Comparison of ENCODE assay signal across 16 mouse cellular contexts in genomic region chr9:26435507-26435906, GRCm38 (mm10).
A peak's percentile ranks its signal among the peaks of the same experiment; 100 is the strongest.
DNase-seq lines count a peak whose midpoint lies in the region; ATAC-seq lines count a peak whose summit lies in the region.
"Had no signal": no experiment of that assay in that cellular context is flagged by ENCODE, and none has a peak within 500 bp of the region (broad histone marks: within the 10 kb centered on the region; RNA-seq: fewer than 3 reads in every experiment).

No protein-coding gene starts in this region.

- H3K9me3 ChIP-seq in midbrain, embryonic 13.5 days: 0 out of 2 replicates have a peak, but pooled peaks cover 4% of the 10 kb centered on the region
- H3K9me3 ChIP-seq in midbrain, embryonic 10.5 days (replicated peaks): no peaks in the 10 kb centered on the region
- H3K9me3 ChIP-seq in forebrain, embryonic 15.5 days: no peaks in the 10 kb centered on the region
- no peaks in the 10 kb centered on the region for H3K9me3 ChIP-seq in neural tube, embryonic 15.5 days (replicated peaks)
- H3K9me3 ChIP-seq: embryonic facial prominence, embryonic 15.5 days; G1E; intestine, embryonic 15.5 days had no signal

- no peak overlapping the region for H3K27ac ChIP-seq in midbrain, embryonic 13.5 days
- H3K27ac ChIP-seq in midbrain, embryonic 10.5 days (replicated peaks): no peak overlapping the region
- no peak overlapping the region for H3K27ac ChIP-seq in forebrain, embryonic 15.5 days (replicated peaks)
- H3K27ac ChIP-seq in neural tube, embryonic 15.5 days (replicated peaks): no peak overlapping the region
- H3K27ac ChIP-seq: embryonic facial prominence, embryonic 15.5 days; intestine, embryonic 15.5 days; kidney, postnatal 0 days had no signal

- H3K36me3 ChIP-seq in midbrain, embryonic 13.5 days: no peaks in the 10 kb centered on the region
- H3K36me3 ChIP-seq in midbrain, embryonic 10.5 days: no peaks in the 10 kb centered on the region
- H3K36me3 ChIP-seq in forebrain, embryonic 15.5 days: no peaks in the 10 kb centered on the region
- H3K36me3 ChIP-seq in neural tube, embryonic 15.5 days: no peaks in the 10 kb centered on the region
- H3K36me3 ChIP-seq: embryonic facial prominence, embryonic 15.5 days; G1E; intestine, embryonic 15.5 days had no signal

- 67% methylated on average over 2 of the region's 2 CpGs for WGBS in midbrain, embryonic 13.5 days
- WGBS in midbrain, embryonic 10.5 days: 86% methylated on average over 2 of the region's 2 CpGs
- WGBS in forebrain, embryonic 15.5 days: 21% methylated on average over 2 of the region's 2 CpGs
- 55% methylated on average over 2 of the region's 2 CpGs for WGBS in neural tube, embryonic 15.5 days

- 0 out of 2 replicates have a peak, but pooled peaks have one; percentile 24 for ATAC-seq in midbrain, embryonic 13.5 days
- peak; percentile 73 for ATAC-seq in forebrain, embryonic 15.5 days (replicated peaks)
- ATAC-seq in neural tube, embryonic 15.5 days (ENCODE audit: low FRiP score): peak; percentile 65; the same call in 1 of the 2 replicates
- ATAC-seq: intestine, embryonic 15.5 days had no signal

- H3K4me1 ChIP-seq in midbrain, embryonic 13.5 days (replicated peaks): no peaks in the 10 kb centered on the region
- H3K4me1 ChIP-seq in midbrain, embryonic 10.5 days: no peaks in the 10 kb centered on the region
- H3K4me1 ChIP-seq in forebrain, embryonic 15.5 days: 0 out of 2 replicates have a peak, but pooled peaks cover 3% of the 10 kb centered on the region
- H3K4me1 ChIP-seq in neural tube, embryonic 15.5 days: no peaks in the 10 kb centered on the region
- H3K4me1 ChIP-seq: embryonic facial prominence, embryonic 15.5 days; intestine, embryonic 15.5 days had no signal

- H3K4me2 ChIP-seq in midbrain, embryonic 13.5 days (replicated peaks): no peak overlapping the region
- H3K4me2 ChIP-seq in forebrain, embryonic 15.5 days (replicated peaks): no peak overlapping the region
- no peak overlapping the region for H3K4me2 ChIP-seq in neural tube, embryonic 15.5 days
- H3K4me2 ChIP-seq: embryonic facial prominence, embryonic 15.5 days; intestine, embryonic 15.5 days had no signal

- DNase-seq in frontal cortex, adult 2 months (ENCODE audit: extremely low spot score in 1 of 2, low spot score in 1 of 2): peak; percentile 38 to 46
- DNase-seq in frontal cortex, postnatal 14 days (ENCODE audit: low spot score in 2 of 2): no peak
- DNase-seq in midbrain, embryonic 10.5 days (ENCODE audit: low spot score): no peak
- no peak for DNase-seq in gastrocnemius, postnatal 4 days (ENCODE audit: low spot score in 2 of 2)
- DNase-seq in thymus, postnatal 36 days: no peak
- DNase-seq: adrenal gland, postnatal 10 days; heart, adult 18-20 months; lung, adult 18-20 months; thymus, adult 18-20 months had no signal

- H3K4me3 ChIP-seq in midbrain, embryonic 13.5 days (replicated peaks): no peak overlapping the region
- no peak overlapping the region for H3K4me3 ChIP-seq in midbrain, embryonic 10.5 days
- H3K4me3 ChIP-seq in forebrain, embryonic 15.5 days: no peak overlapping the region
- no peak overlapping the region for H3K4me3 ChIP-seq in neural tube, embryonic 15.5 days (replicated peaks)
- H3K4me3 ChIP-seq: embryonic facial prominence, embryonic 15.5 days; intestine, embryonic 15.5 days had no signal

- H3K9ac ChIP-seq in midbrain, embryonic 13.5 days (replicated peaks): no peak overlapping the region
- H3K9ac ChIP-seq in forebrain, embryonic 15.5 days (replicated peaks): no peak overlapping the region
- no peak overlapping the region for H3K9ac ChIP-seq in neural tube, embryonic 15.5 days (replicated peaks)
- H3K9ac ChIP-seq: embryonic facial prominence, embryonic 15.5 days; intestine, embryonic 15.5 days had no signal

- no peaks in the 10 kb centered on the region for H3K27me3 ChIP-seq in midbrain, embryonic 13.5 days
- H3K27me3 ChIP-seq in midbrain, embryonic 10.5 days (ENCODE audit: low read depth, poor library complexity, severe bottlenecking): no peaks in the 10 kb centered on the region
- H3K27me3 ChIP-seq in forebrain, embryonic 15.5 days: no peaks in the 10 kb centered on the region
- no peaks in the 10 kb centered on the region for H3K27me3 ChIP-seq in neural tube, embryonic 15.5 days (replicated peaks)
- H3K27me3 ChIP-seq: embryonic facial prominence, embryonic 15.5 days; intestine, embryonic 15.5 days had no signal

Comparison
In these comparisons a context has a peak if more than half of its experiments do, and no peak if none do; other contexts are left out.
1. DNase-seq: peak in frontal cortex, adult 2 months (2 of 2); none in frontal cortex, postnatal 14 days (0 of 2), midbrain, embryonic 10.5 days (single experiment), gastrocnemius, postnatal 4 days (0 of 2) and thymus, postnatal 36 days (0 of 2).
2. Peak in every context shown above with its lines, with median percentiles within 50 percentile points of each other: ATAC-seq.